Mouse (Mus musculus): ENCODE data around the gene Smg6. TPM values are rescaled to one million over a fixed set of nuclear protein-coding genes. Genes with fewer than 3 reads are reported as not detected.

Gene Smg6
- polyA plus RNA-seq, 1 experiment from 2014 or later: 14.6 TPM

GRCm38 (mm10) chr11:75168590-75169361, 243.2 kb downstream of the Smg6 start:
- H3K4me2 ChIP-seq (ENCODE audit: low read length): peak overlapping the region; percentile 88
- WGBS: 0% methylated on average over 56 of the region's 83 CpGs
- peak overlapping the region; percentile 17; the same call in 1 of the 2 replicates for H3K27ac ChIP-seq (ENCODE audit: low read length)
- no peaks in the 10 kb centered on the region for H3K36me3 ChIP-seq (ENCODE audit: control insufficient read depth, insufficient read depth, low read length)
- peak overlapping the region; percentile 68 for H3K9ac ChIP-seq (ENCODE audit: low read depth, low read length)
- no peaks in the 10 kb centered on the region for H3K9me3 ChIP-seq (replicated peaks; ENCODE audit: control insufficient read depth, low read length, poor library complexity, severe bottlenecking)
- no peak for ATAC-seq
- H3K27me3 ChIP-seq (ENCODE audit: control insufficient read depth, insufficient read depth, low read depth, low read length): peaks cover 45% of the 10 kb centered on the region
- peak overlapping the region; percentile 51 for H3K4me3 ChIP-seq (ENCODE audit: low read depth, low read length)
- peaks cover 37% of the 10 kb centered on the region for H3K4me1 ChIP-seq (ENCODE audit: control insufficient read depth, insufficient read depth, low read length)

- Histone ChIP-seq H3K9me3 (replicated peaks; ENCODE audit: control insufficient read depth, low read length, poor library complexity, severe bottlenecking) (no peaks in the 10 kb centered on the region), H3K4me2 (ENCODE audit: low read length) (peak within 1 kb of the TSS; percentile 88), H3K36me3 (ENCODE audit: control insufficient read depth, insufficient read depth, low read length) (no peaks in the 10 kb centered on the region), H3K4me3 (ENCODE audit: low read depth, low read length) (peak within 1 kb of the TSS; percentile 51), H3K27me3 (ENCODE audit: control insufficient read depth, insufficient read depth, low read depth, low read length) (peaks cover 38% of the 10 kb centered on the region), H3K9ac (ENCODE audit: low read depth, low read length) (peak within 1 kb of the TSS; percentile 68), H3K4me1 (ENCODE audit: control insufficient read depth, insufficient read depth, low read length) (peaks cover 43% of the 10 kb centered on the region), H3K27ac (ENCODE audit: low read length) (peak within 1 kb of the TSS; percentile 70)
- 3% methylated on average over 23 of the region's 23 CpGs for WGBS
- ATAC-seq: peak; percentile 1; the same call in 1 of the 2 replicates
Observed at GRCm38 (mm10) chr11:75169405-75170080, 243.9 kb downstream of the Smg6 start, which contains the start of gene Hic1. TSS of gene Hic1 (minus strand) at chr11:75169519.

- peak overlapping the region; percentile 62 for H3K9ac ChIP-seq (ENCODE audit: low read depth, low read length)
- H3K36me3 ChIP-seq (ENCODE audit: control insufficient read depth, insufficient read depth, low read length): no peaks in the 10 kb centered on the region
- H3K27me3 ChIP-seq (ENCODE audit: control insufficient read depth, insufficient read depth, low read depth, low read length): peaks cover 31% of the 10 kb centered on the region
- no peaks in the 10 kb centered on the region for H3K9me3 ChIP-seq (replicated peaks; ENCODE audit: control insufficient read depth, low read length, poor library complexity, severe bottlenecking)
- peak overlapping the region; percentile 88 for H3K4me2 ChIP-seq (ENCODE audit: low read length)
- peak; percentile 75 for ATAC-seq
- H3K4me1 ChIP-seq (ENCODE audit: control insufficient read depth, insufficient read depth, low read length): peaks cover 43% of the 10 kb centered on the region
- H3K4me3 ChIP-seq (ENCODE audit: low read depth, low read length): peak overlapping the region; percentile 51
- H3K27ac ChIP-seq (ENCODE audit: low read length): peak overlapping the region; percentile 70
- WGBS: 0% methylated on average over 38 of the region's 38 CpGs
Observed at GRCm38 (mm10) chr11:75170136-75170751, 244.6 kb downstream of the Smg6 start.

GRCm38 (mm10) chr11:75171186-75171865, 245.7 kb downstream of the Smg6 start:
- H3K4me3 ChIP-seq (ENCODE audit: low read depth, low read length): no peak overlapping the region
- peaks cover 38% of the 10 kb centered on the region for H3K4me1 ChIP-seq (ENCODE audit: control insufficient read depth, insufficient read depth, low read length)
- H3K27me3 ChIP-seq (ENCODE audit: control insufficient read depth, insufficient read depth, low read depth, low read length): peaks cover 24% of the 10 kb centered on the region

GRCm38 (mm10) chr11:75172151-75173094, 246.8 kb downstream of the Smg6 start:
- Histone ChIP-seq H3K4me3 (ENCODE audit: low read depth, low read length) (peak overlapping the region; percentile 71), H3K27me3 (ENCODE audit: control insufficient read depth, insufficient read depth, low read depth, low read length) (peaks cover 19% of the 10 kb centered on the region), H3K4me2 (ENCODE audit: low read length) (peak overlapping the region; percentile 87), H3K27ac (ENCODE audit: low read length) (peak overlapping the region; percentile 75), H3K9me3 (replicated peaks; ENCODE audit: control insufficient read depth, low read length, poor library complexity, severe bottlenecking) (no peaks in the 10 kb centered on the region), H3K9ac (ENCODE audit: low read depth, low read length) (peak overlapping the region; percentile 67), H3K36me3 (ENCODE audit: control insufficient read depth, insufficient read depth, low read length) (no peaks in the 10 kb centered on the region), H3K4me1 (ENCODE audit: control insufficient read depth, insufficient read depth, low read length) (peaks cover 34% of the 10 kb centered on the region)
- 0 out of 2 replicates have a peak, but pooled peaks have one; percentile 2 for ATAC-seq
- under 1% methylated on average over 74 of the region's 75 CpGs for WGBS

More at GRCm38 (mm10) chr11:75171186-75171865, 245.7 kb downstream of the Smg6 start:
- 7% methylated on average over 17 of the region's 17 CpGs for WGBS
- Histone ChIP-seq H3K27ac (ENCODE audit: low read length) (no peak overlapping the region), H3K4me2 (ENCODE audit: low read length) (peak overlapping the region; percentile 87; the same call in 1 of the 2 replicates), H3K9ac (ENCODE audit: low read depth, low read length) (no peak overlapping the region), H3K36me3 (ENCODE audit: control insufficient read depth, insufficient read depth, low read length) (no peaks in the 10 kb centered on the region), H3K9me3 (replicated peaks; ENCODE audit: control insufficient read depth, low read length, poor library complexity, severe bottlenecking) (no peaks in the 10 kb centered on the region)
- no peak for ATAC-seq

- Histone ChIP-seq H3K27me3 (ENCODE audit: control insufficient read depth, insufficient read depth, low read depth, low read length) (peaks cover 11% of the 10 kb centered on the region), H3K9me3 (replicated peaks; ENCODE audit: control insufficient read depth, low read length, poor library complexity, severe bottlenecking) (no peaks in the 10 kb centered on the region)
Observed at GRCm38 (mm10) chr11:75173095-75173798, 247.6 kb downstream of the Smg6 start.

GRCm38 (mm10) chr11:75173799-75174165, 248.2 kb downstream of the Smg6 start:
- 3% methylated on average over 15 of the region's 15 CpGs for WGBS
- peak overlapping the region; percentile 75 for H3K27ac ChIP-seq (ENCODE audit: low read length)
- H3K9ac ChIP-seq (ENCODE audit: low read depth, low read length): peak overlapping the region; percentile 67
- H3K4me3 ChIP-seq (ENCODE audit: low read depth, low read length): peak overlapping the region; percentile 71
- H3K4me1 ChIP-seq (ENCODE audit: control insufficient read depth, insufficient read depth, low read length): peaks cover 32% of the 10 kb centered on the region
- H3K4me2 ChIP-seq (ENCODE audit: low read length): peak overlapping the region; percentile 87
- no peaks in the 10 kb centered on the region for H3K9me3 ChIP-seq (replicated peaks; ENCODE audit: control insufficient read depth, low read length, poor library complexity, severe bottlenecking)
- H3K27me3 ChIP-seq (ENCODE audit: control insufficient read depth, insufficient read depth, low read depth, low read length): peaks cover 6% of the 10 kb centered on the region
- H3K36me3 ChIP-seq (ENCODE audit: control insufficient read depth, insufficient read depth, low read length): no peaks in the 10 kb centered on the region
- ATAC-seq: no peak

More at GRCm38 (mm10) chr11:75173095-75173798, 247.6 kb downstream of the Smg6 start:
- H3K4me1 ChIP-seq (ENCODE audit: control insufficient read depth, insufficient read depth, low read length): peaks cover 37% of the 10 kb centered on the region
- H3K27ac ChIP-seq (ENCODE audit: low read length): peak overlapping the region; percentile 75
- peak overlapping the region; percentile 67 for H3K9ac ChIP-seq (ENCODE audit: low read depth, low read length)
- ATAC-seq: peak; percentile 69
- no peaks in the 10 kb centered on the region for H3K36me3 ChIP-seq (ENCODE audit: control insufficient read depth, insufficient read depth, low read length)
- under 1% methylated on average over 71 of the region's 71 CpGs for WGBS
- peak overlapping the region; percentile 71 for H3K4me3 ChIP-seq (ENCODE audit: low read depth, low read length)
- H3K4me2 ChIP-seq (ENCODE audit: low read length): peak overlapping the region; percentile 87

All from midbrain, embryonic 16.5 days (tissue).